Mouse (Mus musculus) CH12.LX (cell line): ENCODE data around the gene Fbp1. TPM values are rescaled to one million over a fixed set of nuclear protein-coding genes. Genes with fewer than 3 reads are reported as not detected.

Experiments
- DNase-seq: peaks from one replicate; pipeline ENCODE4 v3.0.0-alpha.2; 2013; ENCODE audit errors: extremely low read depth
- H3K27ac ChIP-seq: 2 replicates; pipeline ENCODE4 v1.5.1; 2012; ENCODE audit warnings: low read depth, mild to moderate bottlenecking, control low read depth, moderate library complexity; ENCODE audit not compliant: insufficient read depth
- H3K27me3 ChIP-seq: replicated peaks from 2 replicates; pipeline ENCODE3; 2012; ENCODE audit warnings: inconsistent platforms
- H3K36me3 ChIP-seq, 2 experiments: replicated peaks in 1 of 2; 2 replicates each; pipeline versions ENCODE3 to v1.6.1; 2012; ENCODE audit warnings: inconsistent platforms in 1 of 2, low read length in 1 of 2, mild to moderate bottlenecking in 1 of 2, mixed read lengths in 1 of 2, moderate library complexity in 1 of 2; ENCODE audit not compliant: control insufficient read depth in 1 of 2, insufficient read depth in 1 of 2
- H3K4me1 ChIP-seq, 2 experiments: 2 replicates each; pipeline ENCODE4 v1.6.1; 2012; ENCODE audit warnings: inconsistent platforms in 1 of 2, moderate library complexity in 1 of 2; ENCODE audit not compliant: insufficient read depth in 2 of 2, control insufficient read depth in 1 of 2
- H3K4me2 ChIP-seq: 2 replicates; pipeline ENCODE4 v1.6.1; 2012; ENCODE audit warnings: low read depth, mild to moderate bottlenecking, control low read depth; ENCODE audit not compliant: poor library complexity, insufficient read depth, severe bottlenecking
- H3K4me3 ChIP-seq, 3 experiments: fragments of 150-350 bp in 1 of 3; sonication (generic) in 1 of 3; replicated peaks in 1 of 3; 2 replicates each; pipeline versions ENCODE3 to v1.5.1; 2011 to 2012; ENCODE audit warnings: low read depth in 2 of 3, low read length in 2 of 3, mild to moderate bottlenecking in 2 of 3, moderate library complexity in 2 of 3, control low read depth in 1 of 3, improper control_type of control experiment in 1 of 3, inconsistent platforms in 1 of 3, mixed read lengths in 1 of 3; ENCODE audit not compliant: poor library complexity in 1 of 3
- H3K79me2 ChIP-seq: replicated peaks from 2 replicates; pipeline ENCODE4 v1.6.1; 2012; ENCODE audit warnings: mild to moderate bottlenecking, moderate library complexity; ENCODE audit not compliant: control insufficient read depth, poor library complexity, insufficient read depth, severe bottlenecking; ENCODE audit errors: extremely low read depth
- H3K9ac ChIP-seq: 2 replicates; pipeline ENCODE4 v1.6.1; 2012; ENCODE audit warnings: low read depth, mild to moderate bottlenecking, control low read depth, moderate library complexity; ENCODE audit not compliant: insufficient read depth
- H3K9me3 ChIP-seq: replicated peaks from 2 replicates; pipeline ENCODE3; 2012; ENCODE audit warnings: low read length, inconsistent platforms, mixed read lengths
- CHD1 ChIP-seq: IDR thresholded peaks from 2 replicates; pipeline ENCODE4 v1.6.1; 2012; ENCODE audit warnings: low read depth, low read length, improper control_type of control experiment, inconsistent platforms
- CHD2 ChIP-seq: IDR thresholded peaks from 2 replicates; pipeline ENCODE4 v1.6.1; 2011; ENCODE audit warnings: low read length, improper control_type of control experiment
- GABPA ChIP-seq: IDR thresholded peaks from 2 replicates; pipeline ENCODE4 v1.6.1; 2012; ENCODE audit warnings: low read depth, low read length, improper control_type of control experiment, inconsistent platforms; ENCODE audit not compliant: insufficient replicate concordance
- HCFC1 ChIP-seq: IDR thresholded peaks from 2 replicates; pipeline ENCODE4 v1.6.1; 2012; ENCODE audit warnings: low read depth, mild to moderate bottlenecking, inconsistent platforms, low read length, improper control_type of control experiment
- IRF4 ChIP-seq: IDR thresholded peaks from 2 replicates; pipeline ENCODE4 v1.6.1; 2014; ENCODE audit warnings: low read depth, mild to moderate bottlenecking, inconsistent platforms, low read length, improper control_type of control experiment
- JUN ChIP-seq: IDR thresholded peaks from 2 replicates; pipeline ENCODE4 v1.6.1; 2011; ENCODE audit warnings: low read depth, mild to moderate bottlenecking, low read length, improper control_type of control experiment, moderate library complexity; ENCODE audit not compliant: insufficient read depth
- JUND ChIP-seq: conservative IDR thresholded peaks from 2 replicates; pipeline ENCODE4 v1.6.1; 2011; ENCODE audit warnings: low read depth, low read length, improper control_type of control experiment
- KAT2A ChIP-seq: IDR thresholded peaks from 2 replicates; pipeline ENCODE4 v1.6.1; 2012; ENCODE audit warnings: low read length, improper control_type of control experiment, inconsistent platforms; ENCODE audit not compliant: insufficient replicate concordance
- MAFK ChIP-seq: IDR thresholded peaks from 2 replicates; pipeline ENCODE4 v1.6.1; 2011; ENCODE audit warnings: low read length, improper control_type of control experiment; ENCODE audit not compliant: insufficient replicate concordance
- MAZ ChIP-seq: IDR thresholded peaks from 2 replicates; pipeline ENCODE4 v1.6.1; 2012; ENCODE audit warnings: low read depth, mild to moderate bottlenecking, inconsistent platforms, low read length, improper control_type of control experiment, moderate library complexity
- MXI1 ChIP-seq: IDR thresholded peaks from 2 replicates; pipeline ENCODE4 v1.6.1; 2011; ENCODE audit warnings: mild to moderate bottlenecking, low read depth, low read length, improper control_type of control experiment
- POLR2A ChIP-seq: IDR thresholded peaks from 2 replicates; pipeline ENCODE4 v1.6.1; 2011; ENCODE audit warnings: low read depth, mild to moderate bottlenecking, improper control_type of control experiment, low read length
- POLR2AphosphoS2 ChIP-seq: IDR thresholded peaks from 2 replicates; pipeline ENCODE4 v1.6.1; 2011; ENCODE audit warnings: low read depth, low read length, improper control_type of control experiment
- RAD21 ChIP-seq: IDR thresholded peaks from 2 replicates; pipeline ENCODE4 v1.6.1; 2011; ENCODE audit warnings: low read depth, mild to moderate bottlenecking, low read length, improper control_type of control experiment, moderate library complexity
- RCOR1 ChIP-seq: conservative IDR thresholded peaks from 2 replicates; pipeline ENCODE4 v1.6.1; 2012; ENCODE audit warnings: low read depth, mild to moderate bottlenecking, inconsistent platforms, low read length, improper control_type of control experiment
- SMC3 ChIP-seq: IDR thresholded peaks from 2 replicates; pipeline ENCODE4 v1.6.1; 2011; ENCODE audit warnings: low read depth, low read length, improper control_type of control experiment
- TCF12 ChIP-seq: IDR thresholded peaks from 2 replicates; pipeline ENCODE4 v1.6.1; 2014; ENCODE audit warnings: low read depth, mild to moderate bottlenecking, inconsistent platforms, low read length, improper control_type of control experiment
- UBTF ChIP-seq: IDR thresholded peaks from 2 replicates; pipeline ENCODE4 v1.6.1; 2012; ENCODE audit warnings: low read depth, mild to moderate bottlenecking, inconsistent platforms, low read length, improper control_type of control experiment, moderate library complexity
- ZC3H11A ChIP-seq: IDR thresholded peaks from 2 replicates; pipeline ENCODE4 v1.6.1; 2012; ENCODE audit warnings: low read depth, mild to moderate bottlenecking, inconsistent platforms, low read length, improper control_type of control experiment
- ZKSCAN1 ChIP-seq: IDR thresholded peaks from 2 replicates; pipeline ENCODE4 v1.6.1; 2012; ENCODE audit warnings: low read depth, inconsistent platforms, low read length, improper control_type of control experiment, borderline replicate concordance
- ZMIZ1 ChIP-seq: IDR thresholded peaks from 2 replicates; pipeline ENCODE4 v1.6.1; 2012; ENCODE audit warnings: low read depth, mild to moderate bottlenecking, inconsistent platforms, low read length, improper control_type of control experiment
- dilution Hi-C: fragments of 300-500 bp; cut with MboI; formaldehyde crosslinking; loops from 2 replicates; pipeline ENCODE4 v1.14.3; 2020; ENCODE audit warnings: low sequenced_read_pairs; ENCODE audit not compliant: extremely low pct_unique_long_range_greater_than_20kb, extremely low pct_ligation_motif_present
- in situ Hi-C: fragments of 300-500 bp; cut with MboI; formaldehyde crosslinking; loops from 3 replicates; pipeline ENCODE4 v1.14.3; 2019; ENCODE audit warnings: low sequenced_read_pairs, low pct_ligation_motif_present, low pct_unique_long_range_greater_than_20kb, mixed read lengths
- polyA plus RNA-seq: library from polyadenylated mRNA; unstranded; fragments of >175 nt; gene quantifications from 2 replicates; pipeline ENCODE4 v1.2.1, GENCODE M21; 2012; ENCODE audit warnings: low read depth; ENCODE audit not compliant: insufficient read length
- total RNA-seq, 2 experiments: library from RNA; depleted of rRNA; stranded (reverse); fragments of 300-350 nt in 1 of 2; fragments of >200 nt in 1 of 2; gene quantifications; 2 replicates each; pipeline ENCODE4 v1.2.3; 2012 to 2014

Fbp1 gene
- total and polyA plus RNA-seq, 3 experiments: not detected

DNA sequence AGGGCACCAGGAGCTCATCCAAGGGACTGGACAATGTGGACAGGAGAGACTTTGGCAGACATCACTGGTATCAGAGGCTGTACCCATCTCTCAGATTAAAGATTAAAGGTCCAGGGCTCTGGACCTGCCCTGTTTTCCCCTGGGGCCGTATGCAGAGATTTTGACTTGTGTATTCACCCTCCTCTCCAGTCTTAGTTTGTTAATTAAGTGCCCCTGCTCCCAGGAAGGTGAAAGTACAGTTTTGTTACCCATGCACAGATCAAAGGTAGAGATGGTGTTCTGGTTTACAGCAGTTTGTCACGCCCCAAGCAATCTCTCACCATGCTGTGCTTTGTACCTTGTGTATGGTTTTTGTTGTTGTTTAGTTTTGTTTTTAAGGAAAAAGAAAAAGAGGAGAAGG lies 17.5 kb downstream of the Fbp1 start:
- Histone ChIP-seq H3K9me3 (no peaks in the 10 kb centered on the region), H3K4me2 (no peak overlapping the region), H3K79me2 (no peaks in the 10 kb centered on the region), H3K36me3 (no peaks in the 10 kb centered on the region), H3K27me3 (no peaks in the 10 kb centered on the region), H3K9ac (no peak overlapping the region), H3K4me3 (no peak overlapping the region), H3K4me1 (0 out of 4 replicates have a peak, but pooled peaks cover 0 to 2% of the 10 kb centered on the region in 2 experiments), H3K27ac (no peak overlapping the region)
- TF ChIP-seq TCF12: no peak
- TF ChIP-seq CHD2: no peak
- TF ChIP-seq RCOR1: no peak
- TF ChIP-seq HCFC1: no peak
- in situ Hi-C loops: no loop called here
- no peak for DNase-seq
- dilution Hi-C loops: no loop called here

- dilution Hi-C loops (no loop called here), in situ Hi-C loops (no loop called here)
- Histone ChIP-seq H3K9ac (no peak overlapping the region), H3K4me1 (no peaks in the 10 kb centered on the region), H3K4me3 (no peak overlapping the region), H3K4me2 (no peak overlapping the region)
- no peak for DNase-seq
- no peak for TF ChIP-seq IRF4
- TF ChIP-seq POLR2AphosphoS2: no peak
- TF ChIP-seq ZC3H11A: no peak
- no peak for TF ChIP-seq UBTF
- TF ChIP-seq, all 38 proteins: peak for 0
- H3K79me2 ChIP-seq: no peaks in the 10 kb centered on the region
- H3K27ac ChIP-seq: no peak overlapping the region
- no peaks in the 10 kb centered on the region for H3K27me3 ChIP-seq
- H3K36me3 ChIP-seq: no peaks in the 10 kb centered on the region
- no peaks in the 10 kb centered on the region for H3K9me3 ChIP-seq
Observed at GRCm38 (mm10) chr13:62866817-62867216, 21.3 kb downstream of the Fbp1 start.

DNA sequence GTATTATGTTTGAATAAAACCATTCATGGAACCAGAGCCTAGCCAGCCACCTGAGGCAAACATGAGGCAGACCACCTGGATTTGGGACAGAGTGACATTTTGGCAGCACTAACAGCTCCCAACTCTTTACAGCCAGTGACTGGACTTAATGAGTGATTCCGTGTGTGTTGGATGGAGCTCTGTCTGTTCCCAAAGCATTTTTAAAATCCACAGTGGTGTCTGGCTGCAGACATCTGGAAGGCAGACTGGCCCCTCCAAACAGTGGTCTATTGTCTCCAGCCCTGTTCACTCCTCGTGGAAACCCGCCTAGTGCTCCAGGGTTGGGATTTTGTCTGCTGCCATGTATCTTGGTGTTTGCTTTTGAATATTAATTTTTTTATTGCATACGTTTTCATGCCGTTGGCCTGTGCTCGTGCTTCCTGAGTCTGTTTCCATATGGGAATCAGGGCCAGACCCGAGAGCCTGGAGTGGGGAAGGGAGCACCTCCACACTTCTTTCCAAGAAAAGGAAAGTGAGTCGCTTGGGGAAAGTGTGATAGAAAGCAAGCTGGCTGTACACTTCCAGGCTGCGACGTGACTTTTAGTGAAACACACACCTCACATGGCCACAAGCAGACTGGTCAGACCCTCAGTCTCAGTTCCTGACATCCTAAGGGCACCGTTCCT lies 22.3 kb downstream of the Fbp1 start:
- no peaks in the 10 kb centered on the region for H3K27me3 ChIP-seq
- in situ Hi-C loops: no loop called here
- no peak overlapping the region for H3K4me3 ChIP-seq
- no peaks in the 10 kb centered on the region for H3K79me2 ChIP-seq
- H3K9me3 ChIP-seq: no peaks in the 10 kb centered on the region
- no peak overlapping the region for H3K9ac ChIP-seq
- H3K27ac ChIP-seq: no peak overlapping the region
- H3K4me2 ChIP-seq: no peak overlapping the region
- DNase-seq: no peak
- no peaks in the 10 kb centered on the region for H3K4me1 ChIP-seq
- H3K36me3 ChIP-seq: no peaks in the 10 kb centered on the region
- TF ChIP-seq RCOR1: no peak
- no peak for TF ChIP-seq MAFK
- TF ChIP-seq ZKSCAN1: no peak
- TF ChIP-seq MAZ: no peak
- no peak for TF ChIP-seq ZMIZ1
- TF ChIP-seq TCF12: no peak
- TF ChIP-seq CHD1: no peak
- no peak for TF ChIP-seq ZC3H11A
- no peak for TF ChIP-seq CHD2
- TF ChIP-seq MXI1: no peak
- no peak for TF ChIP-seq IRF4
- TF ChIP-seq JUND: no peak
- TF ChIP-seq HCFC1: no peak
- no peak for TF ChIP-seq KAT2A
- TF ChIP-seq POLR2AphosphoS2: no peak
- no peak for TF ChIP-seq SMC3
- TF ChIP-seq JUN: no peak
- no peak for TF ChIP-seq RAD21
- TF ChIP-seq GABPA: no peak
- TF ChIP-seq POLR2A: no peak
- dilution Hi-C loops: no loop called here
